ENCODE assay signal across 7 mouse cellular contexts in the genomic region with DNA sequence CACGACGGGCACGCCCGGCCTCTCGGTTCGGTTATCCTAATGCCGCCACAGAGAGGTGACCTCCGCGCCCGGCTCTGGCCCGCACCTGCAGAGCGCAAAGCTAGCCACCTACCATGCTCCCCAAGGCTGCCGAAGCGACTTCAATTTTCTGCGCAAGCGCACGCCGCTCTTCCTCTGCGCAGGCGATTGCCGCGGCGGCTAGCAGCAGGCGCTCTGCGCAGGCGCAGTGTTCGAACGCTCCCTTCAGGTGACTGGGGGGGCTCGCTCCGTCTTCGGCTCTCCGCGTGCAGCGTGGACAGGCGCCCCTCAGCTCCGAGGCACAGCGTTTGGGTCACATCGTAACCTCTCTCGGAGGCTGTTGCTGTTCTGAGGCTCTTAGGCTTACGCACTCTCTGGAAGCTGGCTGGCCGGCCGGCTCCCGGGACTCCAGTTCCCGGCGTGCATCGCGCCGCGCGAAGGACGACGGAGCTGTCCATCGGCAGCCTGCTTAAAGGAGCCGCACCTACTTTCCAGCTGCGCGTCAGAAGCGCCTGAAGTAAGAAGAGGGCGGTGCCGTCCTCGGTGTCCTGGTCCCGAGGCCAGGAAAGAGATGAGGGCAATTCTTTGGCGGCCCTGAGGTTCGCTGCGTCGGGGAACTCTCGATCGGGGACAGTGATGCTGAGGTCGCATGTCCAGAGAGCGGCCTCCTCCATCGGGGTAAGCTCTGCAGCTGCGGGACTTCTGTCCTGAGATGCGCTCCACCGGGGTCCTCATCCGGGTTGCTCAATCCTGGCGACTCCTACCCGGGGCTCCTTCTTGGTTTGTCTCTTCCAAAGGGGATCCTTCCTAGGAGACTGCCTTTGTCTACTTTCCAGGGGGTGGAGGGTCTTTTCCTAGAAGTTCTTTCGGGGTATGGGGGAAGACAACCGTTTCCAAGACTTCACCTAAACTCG. TPM values are rescaled to one million over a fixed set of nuclear protein-coding genes. Genes with fewer than 3 reads are reported as not detected.
DNase-seq lines count a peak whose midpoint lies in the region; ATAC-seq lines count a peak whose summit lies in the region.

A gene (minus strand): TSS at position 440 of the 932 bp plus-strand sequence.
A gene (plus strand): TSS at position 499 of the 932 bp plus-strand sequence.

- H3K27me3 ChIP-seq in embryonic facial prominence, embryonic 12.5 days: no peaks in the 10 kb centered on the region
- no peaks in the 10 kb centered on the region for H3K27me3 ChIP-seq in limb, embryonic 11.5 days (ENCODE audit: control insufficient read depth, insufficient read depth, low read length)
- no peaks in the 10 kb centered on the region for H3K27me3 ChIP-seq in midbrain, embryonic 14.5 days (ENCODE audit: control insufficient read depth, insufficient read depth, low read length)

- no peaks in the 10 kb centered on the region for H3K9me3 ChIP-seq in embryonic facial prominence, embryonic 12.5 days
- H3K9me3 ChIP-seq in limb, embryonic 11.5 days (ENCODE audit: control insufficient read depth, low read length): no peaks in the 10 kb centered on the region
- no peaks in the 10 kb centered on the region for H3K9me3 ChIP-seq in midbrain, embryonic 14.5 days (ENCODE audit: control insufficient read depth, low read length)

- H3K36me3 ChIP-seq in embryonic facial prominence, embryonic 12.5 days: peaks cover 13% of the 10 kb centered on the region
- H3K36me3 ChIP-seq in limb, embryonic 11.5 days (ENCODE audit: control insufficient read depth, insufficient read depth, low read length): no peaks in the 10 kb centered on the region
- peaks cover 10% of the 10 kb centered on the region for H3K36me3 ChIP-seq in midbrain, embryonic 14.5 days (ENCODE audit: control insufficient read depth, insufficient read depth, low read length)

- ATAC-seq in embryonic facial prominence, embryonic 12.5 days (ENCODE audit: insufficient number of reproducible peaks, insufficient read depth, low FRiP score, low TSS enrichment): peak; percentile 91
- ATAC-seq in limb, embryonic 11.5 days (ENCODE audit: insufficient number of reproducible peaks, low FRiP score, low TSS enrichment, low read depth): peak; percentile 92
- peak; percentile 94 for ATAC-seq in midbrain, embryonic 14.5 days (ENCODE audit: low FRiP score, low TSS enrichment)

- peak; percentile 96 for DNase-seq in adrenal gland, postnatal 25 days
- peak; percentile 99 for DNase-seq in heart, adult 11 months
- DNase-seq in kidney, adult 18-20 months: peak; percentile 98
- DNase-seq in limb, embryonic 11.5 days (ENCODE audit: low spot score): peak; percentile 93
- DNase-seq in midbrain, embryonic 14.5 days: peak; percentile 99
- DNase-seq in spleen, adult 18-20 months: peak; percentile 93 to 95

- peaks cover 12% of the 10 kb centered on the region; the same call in 1 of the 2 replicates for H3K4me1 ChIP-seq in embryonic facial prominence, embryonic 12.5 days
- H3K4me1 ChIP-seq in limb, embryonic 11.5 days (ENCODE audit: control insufficient read depth, insufficient read depth, low read length): peaks cover 6% of the 10 kb centered on the region
- H3K4me1 ChIP-seq in midbrain, embryonic 14.5 days (ENCODE audit: control insufficient read depth, insufficient read depth, low read length): peaks cover 20% of the 10 kb centered on the region

- peak within 1 kb of the TSS; percentile 83 for H3K4me3 ChIP-seq in embryonic facial prominence, embryonic 12.5 days
- H3K4me3 ChIP-seq in limb, embryonic 11.5 days (ENCODE audit: low read depth, low read length): peak within 1 kb of the TSS; percentile 72
- peak within 1 kb of the TSS; percentile 88 for H3K4me3 ChIP-seq in midbrain, embryonic 14.5 days (replicated peaks; ENCODE audit: low read depth, low read length)

- peak within 1 kb of the TSS; percentile 84 for H3K27ac ChIP-seq in embryonic facial prominence, embryonic 12.5 days
- H3K27ac ChIP-seq in limb, embryonic 11.5 days (replicated peaks; ENCODE audit: low read depth, low read length): peak within 1 kb of the TSS; percentile 70
- H3K27ac ChIP-seq in midbrain, embryonic 14.5 days (replicated peaks; ENCODE audit: low read depth, low read length): peak within 1 kb of the TSS; percentile 88

- H3K4me2 ChIP-seq in embryonic facial prominence, embryonic 12.5 days (replicated peaks): peak within 1 kb of the TSS; percentile 93
- peak within 1 kb of the TSS; percentile 85 for H3K4me2 ChIP-seq in limb, embryonic 11.5 days (ENCODE audit: low read depth, severe bottlenecking)
- peak within 1 kb of the TSS; percentile 97 for H3K4me2 ChIP-seq in midbrain, embryonic 14.5 days (ENCODE audit: low read length)

- whole genome bisulfite sequencing in embryonic facial prominence, embryonic 12.5 days: under 1% methylated on average over 79 of the region's 79 CpGs
- WGBS in limb, embryonic 11.5 days: under 1% methylated on average over 79 of the region's 79 CpGs
- under 1% methylated on average over 79 of the region's 79 CpGs for WGBS in midbrain, embryonic 14.5 days

- H3K9ac ChIP-seq in embryonic facial prominence, embryonic 12.5 days: peak within 1 kb of the TSS; percentile 78
- peak within 1 kb of the TSS; percentile 57 for H3K9ac ChIP-seq in limb, embryonic 11.5 days (ENCODE audit: low read length)
- peak within 1 kb of the TSS; percentile 74 for H3K9ac ChIP-seq in midbrain, embryonic 14.5 days (replicated peaks; ENCODE audit: low read length)

RNA-seq across cellular contexts. Expression of the first gene that starts in this region (rescaled TPM):
- total RNA-seq in adrenal gland, postnatal 25 days (2021): 29.1 and 36.5 TPM in 2 replicates
- polyA plus RNA-seq in embryonic facial prominence, embryonic 12.5 days (2016; fragmentation: Nextera tagmentation; extraction: Ambion mirVana): 33.4 and 34.4 TPM in 2 replicates
- 26.9 and 28.7 TPM in 2 replicates for polyA plus RNA-seq in limb, embryonic 11.5 days (2014; fragmentation: Nextera tagmentation; extraction: Ambion mirVana)
- polyA plus RNA-seq in midbrain, embryonic 14.5 days (2014; fragmentation: Nextera tagmentation; extraction: Ambion mirVana): 29.4 and 35.5 TPM in 2 replicates

RNA-seq across cellular contexts. Expression of the second gene that starts in this region (rescaled TPM):
- total RNA-seq in adrenal gland, postnatal 25 days (2021): 24.8 and 32.5 TPM in 2 replicates
- 54.2 TPM in 2 replicates for polyA plus RNA-seq in embryonic facial prominence, embryonic 12.5 days (2016; fragmentation: Nextera tagmentation; extraction: Ambion mirVana)
- 35.9 and 38.6 TPM in 2 replicates for polyA plus RNA-seq in limb, embryonic 11.5 days (2014; fragmentation: Nextera tagmentation; extraction: Ambion mirVana)
- polyA plus RNA-seq in midbrain, embryonic 14.5 days (2014; fragmentation: Nextera tagmentation; extraction: Ambion mirVana): 34.6 and 39.0 TPM in 2 replicates

Comparison
In these comparisons a context has a peak if more than half of its experiments do, and no peak if none do; other contexts are left out.
1. Peak in every context shown above with its lines: DNase-seq, ATAC-seq, H3K4me3 ChIP-seq and H3K27ac ChIP-seq.